Mouse (Mus musculus) lung, postnatal 0 days (tissue): ENCODE results near the gene Ace.

Source experiments
- CTCF ChIP-seq: IDR thresholded peaks from 2 replicates; pipeline ENCODE4 v1.5.1; 2016; ENCODE audit warnings: antibody characterized with exemption, mild to moderate bottlenecking
- EP300 ChIP-seq: IDR thresholded peaks from 2 replicates; pipeline ENCODE4 v1.6.1; 2016; ENCODE audit warnings: antibody characterized with exemption, mild to moderate bottlenecking, control low read depth

- TF ChIP-seq CTCF (no peak), EP300 (no peak)
These were observed at the start of gene Ace for GRCm38 (mm10) chr11:105967741-105968574.
